Comparison of ENCODE assay signal across 36 mouse cellular contexts in genomic region chr2:130546957-130547356, GRCm38 (mm10). TPM values are rescaled to one million over a fixed set of nuclear protein-coding genes. Genes with fewer than 3 reads are reported as not detected.
DNase-seq lines count a peak whose midpoint lies in the region; ATAC-seq lines count a peak whose summit lies in the region.
"Had no signal": no experiment of that assay in that cellular context is flagged by ENCODE, and none has a peak within 500 bp of the region (broad histone marks: within the 10 kb centered on the region; RNA-seq: fewer than 3 reads in every experiment).

No protein-coding gene starts in this region.

- H3K36me3 ChIP-seq in heart, embryonic 15.5 days = peaks cover 71% of the 10 kb centered on the region
- peaks cover 97% of the 10 kb centered on the region for H3K36me3 ChIP-seq in heart, embryonic 10.5 days
- peaks cover 81% of the 10 kb centered on the region for H3K36me3 ChIP-seq in liver, embryonic 13.5 days

- 58% methylated on average over 8 of the region's 8 CpGs for WGBS in heart, embryonic 15.5 days
- WGBS in heart, embryonic 10.5 days = 69% methylated on average over 8 of the region's 8 CpGs
- 45% methylated on average over 8 of the region's 8 CpGs for WGBS in liver, embryonic 13.5 days (ENCODE audit: insufficient replicate concordance)

- no peaks in the 10 kb centered on the region for H3K27me3 ChIP-seq in heart, embryonic 15.5 days
- H3K27me3 ChIP-seq in heart, embryonic 10.5 days (ENCODE audit: insufficient read depth, poor library complexity, severe bottlenecking) = no peaks in the 10 kb centered on the region
- H3K27me3 ChIP-seq in liver, embryonic 13.5 days = no peaks in the 10 kb centered on the region
- H3K27me3 ChIP-seq: limb, embryonic 12.5 days; neural tube, embryonic 12.5 days; stomach, embryonic 15.5 days had no signal

- H3K4me2 ChIP-seq in heart, embryonic 15.5 days = no peak overlapping the region
- H3K4me2 ChIP-seq in liver, embryonic 13.5 days = no peak overlapping the region
- H3K4me2 ChIP-seq: hindbrain, embryonic 14.5 days; limb, embryonic 12.5 days; neural tube, embryonic 12.5 days; stomach, embryonic 15.5 days had no signal

- no peaks in the 10 kb centered on the region for H3K9me3 ChIP-seq in heart, embryonic 15.5 days (replicated peaks)
- H3K9me3 ChIP-seq in heart, embryonic 10.5 days = no peaks in the 10 kb centered on the region
- H3K9me3 ChIP-seq in liver, embryonic 13.5 days (replicated peaks) = no peaks in the 10 kb centered on the region
- H3K9me3 ChIP-seq: limb, embryonic 12.5 days; midbrain, embryonic 10.5 days; neural tube, embryonic 12.5 days; stomach, embryonic 15.5 days had no signal

- no peak for DNase-seq in heart, embryonic 10.5 days (ENCODE audit: low spot score)
- peak; percentile 30 for DNase-seq in c-Kit-positive CD71-positive TER-119-positive erythroid progenitor cells, embryonic 14.5 days (ENCODE audit: low spot score)
- DNase-seq in liver, embryonic 13.5 days = peak; percentile 28
- DNase-seq in gastrocnemius, postnatal 25 days = no peak
- no peak for DNase-seq in retina, embryonic 14.5 days (ENCODE audit: low spot score)
- DNase-seq: adrenal gland, postnatal 25 days; cerebellum, adult 8-10 months; cerebellum, postnatal 25 days; gastrocnemius, postnatal 14 days; heart, adult 18-20 months; kidney, adult 11 months; kidney, postnatal 14 days; lung, adult 18-20 months; lung, postnatal 10 days; right cerebral cortex, postnatal 4 days had no signal

- H3K27ac ChIP-seq in heart, embryonic 15.5 days = no peak overlapping the region
- no peak overlapping the region for H3K27ac ChIP-seq in heart, embryonic 10.5 days
- H3K27ac ChIP-seq in liver, embryonic 13.5 days = no peak overlapping the region
- H3K27ac ChIP-seq: hindbrain, embryonic 14.5 days; limb, embryonic 12.5 days; macrophage; midbrain, embryonic 10.5 days; neural tube, embryonic 12.5 days; stomach, embryonic 15.5 days had no signal

- no peak overlapping the region for H3K4me3 ChIP-seq in heart, embryonic 15.5 days
- H3K4me3 ChIP-seq in heart, embryonic 10.5 days = no peak overlapping the region
- H3K4me3 ChIP-seq in liver, embryonic 13.5 days (replicated peaks) = no peak overlapping the region
- H3K4me3 ChIP-seq: limb, embryonic 12.5 days; midbrain, embryonic 10.5 days; neural tube, embryonic 12.5 days; stomach, embryonic 15.5 days had no signal

- no peaks in the 10 kb centered on the region for H3K4me1 ChIP-seq in heart, embryonic 15.5 days (replicated peaks)
- H3K4me1 ChIP-seq in heart, embryonic 10.5 days = 0 out of 2 replicates have a peak, but pooled peaks cover 7% of the 10 kb centered on the region
- H3K4me1 ChIP-seq in liver, embryonic 13.5 days (replicated peaks) = peaks cover 31% of the 10 kb centered on the region
- H3K4me1 ChIP-seq: limb, embryonic 12.5 days; midbrain, embryonic 10.5 days; neural tube, embryonic 12.5 days; stomach, embryonic 15.5 days had no signal

- no peak overlapping the region for H3K9ac ChIP-seq in heart, embryonic 15.5 days
- no peak overlapping the region for H3K9ac ChIP-seq in liver, embryonic 13.5 days
- H3K9ac ChIP-seq: hindbrain, embryonic 14.5 days; limb, embryonic 12.5 days; neural tube, embryonic 12.5 days; stomach, embryonic 15.5 days had no signal

- ATAC-seq in heart, embryonic 15.5 days (replicated peaks; ENCODE audit: insufficient number of reproducible peaks, insufficient read depth, low FRiP score, low read depth) = peak; percentile 81
- ATAC-seq in liver, embryonic 13.5 days (ENCODE audit: low read depth) = peak; percentile 90
- ATAC-seq in megakaryocyte progenitor cell, adult 5-6 weeks (replicated peaks; ENCODE audit: poor library complexity) = peak; percentile 93
- ATAC-seq in erythroid progenitor cell, adult 5-6 weeks (replicated peaks; ENCODE audit: low FRiP score, poor library complexity, severe bottlenecking) = no peak
- ATAC-seq: forebrain, embryonic 14.5 days; inflammation-experienced regulatory T-cells, adult 6 months; midbrain, embryonic 16.5 days had no signal

RNA-seq across cellular contexts. Expression of gene Mrps26, which starts 16.6 kb away (rescaled TPM):
- polyA plus RNA-seq in heart, embryonic 15.5 days (2015; fragmentation: Nextera tagmentation; extraction: Ambion mirVana) = 61.2 and 67.6 TPM in 2 replicates
- 91.5 and 105 TPM in 2 replicates for polyA plus RNA-seq in heart, embryonic 10.5 days (2016; fragmentation: Nextera tagmentation; extraction: Ambion mirVana)
- 65.7 and 68.3 TPM in 2 replicates for polyA plus RNA-seq in liver, embryonic 13.5 days (2015; fragmentation: Nextera tagmentation; extraction: Ambion mirVana)
- total RNA-seq in megakaryocyte progenitor cell, adult 5-6 weeks (2015) = 60.3 and 71.9 TPM in 2 replicates
- 47.2 and 67.3 TPM in 2 replicates for total RNA-seq in megakaryocyte progenitor cell, adult 5-6 weeks (2017)
- total RNA-seq in erythroid progenitor cell, adult 5-6 weeks (2015; ENCODE audit: low replicate concordance) = 11.2 and 15.1 TPM in 2 replicates
- total RNA-seq in erythroid progenitor cell, adult 5-6 weeks (2017; ENCODE audit: low replicate concordance) = 8.3 and 11.3 TPM in 2 replicates
- total RNA-seq in gastrocnemius, postnatal 25 days (2021) = 10 to 100 TPM; 44.9 to 45.0 TPM

RNA-seq across cellular contexts. Expression of gene Oxt, which starts 29.0 kb away (rescaled TPM):
- polyA plus RNA-seq in heart, embryonic 15.5 days (2015; fragmentation: Nextera tagmentation; extraction: Ambion mirVana) = not detected in 2 replicates
- not detected in 2 replicates for polyA plus RNA-seq in heart, embryonic 10.5 days (2016; fragmentation: Nextera tagmentation; extraction: Ambion mirVana)
- polyA plus RNA-seq in liver, embryonic 13.5 days (2015; fragmentation: Nextera tagmentation; extraction: Ambion mirVana) = not detected in 2 replicates
- total RNA-seq in megakaryocyte progenitor cell, adult 5-6 weeks (2015) = not detected in 2 replicates
- total RNA-seq in megakaryocyte progenitor cell, adult 5-6 weeks (2017) = not detected in 2 replicates
- total RNA-seq in erythroid progenitor cell, adult 5-6 weeks (2015; ENCODE audit: low replicate concordance) = not detected in 2 replicates
- total RNA-seq in erythroid progenitor cell, adult 5-6 weeks (2017; ENCODE audit: low replicate concordance) = not detected in 2 replicates
- total RNA-seq in gastrocnemius, postnatal 25 days (2021) = not detected
- total RNA-seq: adrenal gland, adult 18-20 months; adrenal gland, postnatal 25 days; gastrocnemius, postnatal 14 days; heart, adult 18-20 months; hematopoietic stem cell, adult 5-6 weeks; layer of hippocampus, adult 18-20 months; layer of hippocampus, postnatal 10 days; left cerebral cortex, adult 18-20 months had no signal
- polyA plus RNA-seq: embryonic facial prominence, embryonic 11.5 days; forebrain, embryonic 14.5 days; heart, embryonic 14.5 days; hindbrain, embryonic 14.5 days; inflammation-experienced regulatory T-cells, adult 6 months; kidney, embryonic 14.5 days; limb, embryonic 12.5 days; macrophage; midbrain, embryonic 10.5 days; neural tube, embryonic 12.5 days; stomach, embryonic 15.5 days; urinary bladder, adult 2 months had no signal

RNA-seq across cellular contexts. Expression of gene Avp, which starts 35.4 kb away (rescaled TPM):
- 0.36 TPM in 1 of 2 replicates, not detected in the other for polyA plus RNA-seq in heart, embryonic 15.5 days (2015; fragmentation: Nextera tagmentation; extraction: Ambion mirVana)
- polyA plus RNA-seq in heart, embryonic 10.5 days (2016; fragmentation: Nextera tagmentation; extraction: Ambion mirVana) = 0.33 and 1.2 TPM in 2 replicates
- not detected in 2 replicates for polyA plus RNA-seq in liver, embryonic 13.5 days (2015; fragmentation: Nextera tagmentation; extraction: Ambion mirVana)
- total RNA-seq in megakaryocyte progenitor cell, adult 5-6 weeks (2015) = not detected in 2 replicates
- total RNA-seq in megakaryocyte progenitor cell, adult 5-6 weeks (2017) = not detected in 2 replicates
- total RNA-seq in erythroid progenitor cell, adult 5-6 weeks (2015; ENCODE audit: low replicate concordance) = not detected in 2 replicates
- not detected in 2 replicates for total RNA-seq in erythroid progenitor cell, adult 5-6 weeks (2017; ENCODE audit: low replicate concordance)
- not detected for total RNA-seq in gastrocnemius, postnatal 25 days (2021)
- total RNA-seq: adrenal gland, adult 18-20 months; adrenal gland, postnatal 25 days; gastrocnemius, postnatal 14 days; hematopoietic stem cell, adult 5-6 weeks; layer of hippocampus, postnatal 10 days had no signal
- polyA plus RNA-seq: embryonic facial prominence, embryonic 11.5 days; heart, embryonic 14.5 days; hindbrain, embryonic 14.5 days; inflammation-experienced regulatory T-cells, adult 6 months; kidney, embryonic 14.5 days; limb, embryonic 12.5 days; macrophage; midbrain, embryonic 10.5 days; neural tube, embryonic 12.5 days; stomach, embryonic 15.5 days; urinary bladder, adult 2 months had no signal

Comparison
In these comparisons a context has a peak if more than half of its experiments do, and no peak if none do; other contexts are left out.
1. DNase-seq: peak in c-Kit-positive CD71-positive TER-119-positive erythroid progenitor cells, embryonic 14.5 days (single experiment) and liver, embryonic 13.5 days (single experiment); none in heart, embryonic 10.5 days (single experiment), gastrocnemius, postnatal 25 days (single experiment) and retina, embryonic 14.5 days (single experiment).